Mouse (Mus musculus): ENCODE measurements at regions not wholly inside any gene's neighbourhood (a gene's known extent, or its start where the extent isn't known, plus 50 kb on each side); places are given as distances from the start of the nearest gene placed in this dataset.

- TF ChIP-seq CTCF (IDR thresholded peaks at IDR 0.05; ENCODE audit: borderline replicate concordance, insufficient read depth, low read depth, low read length), result no peak
- TF ChIP-seq POLR2A (IDR thresholded peaks at IDR 0.05; ENCODE audit: borderline replicate concordance, insufficient read depth, low read length), result no peak
These were observed 175.4 kb upstream of the Gdnf start for GRCm38 (mm10) chr15:7635234-7635633.

All from cerebellum, adult 2 months (tissue).